Mouse (Mus musculus) layer of hippocampus, postnatal 10 days (tissue): ENCODE data around the gene Mphosph8. TPM values are rescaled to one million over a fixed set of nuclear protein-coding genes. Genes with fewer than 3 reads are reported as not detected.

Source experiments
- total RNA-seq, 2 experiments: library from RNA; stranded (reverse); gene quantifications; 2 replicates each; pipeline ENCODE4 v1.2.3; 2021

Mphosph8 gene
- total RNA-seq, 2 experiments from 2014 or later, result 44.8 to 45.0 TPM

Other genes with a start within 250 kb of the Mphosph8 start
- 1 to 10 TPM; 5.0 to 5.1 TPM for gene Cenpj, start 92.8 kb upstream of the Mphosph8 start, total RNA-seq
- gene Parp4, start 92.6 kb upstream of the Mphosph8 start, total RNA-seq, result 1 to 10 TPM; 2.6 to 3.3 TPM
- 10 to 100 TPM; 69.8 to 70.5 TPM for gene Pspc1, start 110.1 kb downstream of the Mphosph8 start, total RNA-seq
- 10 to 100 TPM; 28.5 to 32.1 TPM for gene Zmym5, start 143.5 kb downstream of the Mphosph8 start, total RNA-seq
- 10 to 100 TPM; 88.7 to 99.0 TPM for gene Zmym2, start 218.4 kb downstream of the Mphosph8 start, total RNA-seq